Mouse (Mus musculus) duodenum, adult 2 months (tissue): ENCODE data around the gene Rpa3. TPM values are rescaled to one million over a fixed set of nuclear protein-coding genes. Genes with fewer than 3 reads are reported as not detected.

Experiments used
- polyA plus RNA-seq: library from polyadenylated mRNA; depleted of rRNA; stranded (reverse); fragments of >200 nt; gene quantifications from 2 replicates; pipeline ENCODE4 v1.2.3, GENCODE M21; 2012; ENCODE audit warnings: low replicate concordance; rRNA removed

The Rpa3 gene
- 0.19 and 0.53 TPM in 2 replicates for polyA plus RNA-seq

GRCm38 (mm10) chr6:8259004-8259666 is at the start of gene Rpa3, which contains the start of the genes Umad1 and Gm45062:
Rpa3 (minus strand) TSS chr6:8259173.
Umad1 (plus strand) TSS chr6:8259288.
Gm45062 (plus strand) TSS chr6:8259450.

GRCm38 (mm10) chr6:8209047-8209865 is 49.7 kb downstream of the Rpa3 start, which contains the start of gene Mios:
Mios (plus strand) TSS chr6:8209222.

Other genes with a start within 250 kb of the Rpa3 start
- 0.13 TPM in 1 of 2 replicates, not detected in the other for gene Col28a1, start 66.6 kb downstream of the Rpa3 start, polyA plus RNA-seq
- gene Mios, start 50.0 kb downstream of the Rpa3 start, polyA plus RNA-seq, result 0.45 and 0.90 TPM in 2 replicates
- gene Umad1, start 115 bp upstream of the Rpa3 start, polyA plus RNA-seq, result 9.5 and 11.9 TPM in 2 replicates
- gene Gm45062, start 277 bp upstream of the Rpa3 start, polyA plus RNA-seq, result not detected in 2 replicates